Mouse (Mus musculus): Measurements from ENCODE around the gene Iqch. TPM values are rescaled to one million over a fixed set of nuclear protein-coding genes. Genes with fewer than 3 reads are reported as not detected.
A peak's percentile ranks its signal among the peaks of the same experiment; 100 is the strongest.

The Iqch gene
- total and polyA plus RNA-seq, 2 experiments, result 0.06 to 0.28 TPM

GRCm38 (mm10) chr9:63585251-63585650 lies 17.0 kb downstream of the Iqch start:
- Histone ChIP-seq H3K36me3 (ENCODE audit: control insufficient read depth, insufficient read depth, low read length) (no peaks in the 10 kb centered on the region), H3K9ac (ENCODE audit: low read depth, low read length) (no peak overlapping the region), H3K4me3 (ENCODE audit: insufficient read depth, low read depth, low read length) (no peak overlapping the region), H3K4me1 (ENCODE audit: control insufficient read depth, insufficient read depth, low read length) (no peaks in the 10 kb centered on the region), H3K27me3 (ENCODE audit: control insufficient read depth, insufficient read depth, low read length) (no peaks in the 10 kb centered on the region), H3K27ac (replicated peaks; ENCODE audit: insufficient read depth, low read depth, low read length) (no peak overlapping the region), H3K79me2 (ENCODE audit: control insufficient read depth, insufficient read depth, low read length) (no peaks in the 10 kb centered on the region)
- WGBS, result 81% methylated on average over 6 of the region's 6 CpGs
- no peak for DNase-seq (ENCODE audit: extremely low read depth, low read depth, low spot score)
- TF ChIP-seq POLR2A (IDR thresholded peaks at IDR 0.05; ENCODE audit: extremely low read depth, insufficient read depth, low read length) (no peak), CTCF (IDR thresholded peaks at IDR 0.05; ENCODE audit: low read depth, low read length) (no peak)

GRCm38 (mm10) chr9:63581778-63582177 lies 20.5 kb downstream of the Iqch start:
- DNase-seq (ENCODE audit: extremely low read depth, low read depth, low spot score), result no peak
- no peaks in the 10 kb centered on the region for H3K36me3 ChIP-seq (ENCODE audit: control insufficient read depth, insufficient read depth, low read length)
- no peak overlapping the region for H3K9ac ChIP-seq (ENCODE audit: low read depth, low read length)
- H3K27ac ChIP-seq (replicated peaks; ENCODE audit: insufficient read depth, low read depth, low read length), result no peak overlapping the region
- WGBS, result 90% methylated on average over 4 of the region's 4 CpGs
- TF ChIP-seq CTCF (IDR thresholded peaks at IDR 0.05; ENCODE audit: low read depth, low read length) (no peak), POLR2A (IDR thresholded peaks at IDR 0.05; ENCODE audit: extremely low read depth, insufficient read depth, low read length) (no peak)
- H3K79me2 ChIP-seq (ENCODE audit: control insufficient read depth, insufficient read depth, low read length), result no peaks in the 10 kb centered on the region
- no peak overlapping the region for H3K4me3 ChIP-seq (ENCODE audit: insufficient read depth, low read depth, low read length)
- no peaks in the 10 kb centered on the region for H3K4me1 ChIP-seq (ENCODE audit: control insufficient read depth, insufficient read depth, low read length)
- H3K27me3 ChIP-seq (ENCODE audit: control insufficient read depth, insufficient read depth, low read length), result no peaks in the 10 kb centered on the region

GRCm38 (mm10) chr9:63580046-63580445 lies 22.2 kb downstream of the Iqch start:
- H3K27ac ChIP-seq (replicated peaks; ENCODE audit: insufficient read depth, low read depth, low read length), result no peak overlapping the region
- H3K27me3 ChIP-seq (ENCODE audit: control insufficient read depth, insufficient read depth, low read length), result no peaks in the 10 kb centered on the region
- TF ChIP-seq CTCF (IDR thresholded peaks at IDR 0.05; ENCODE audit: low read depth, low read length) (no peak), POLR2A (IDR thresholded peaks at IDR 0.05; ENCODE audit: extremely low read depth, insufficient read depth, low read length) (no peak)
- H3K36me3 ChIP-seq (ENCODE audit: control insufficient read depth, insufficient read depth, low read length), result no peaks in the 10 kb centered on the region
- H3K79me2 ChIP-seq (ENCODE audit: control insufficient read depth, insufficient read depth, low read length), result no peaks in the 10 kb centered on the region
- no peak for DNase-seq (ENCODE audit: extremely low read depth, low read depth, low spot score)
- H3K4me1 ChIP-seq (ENCODE audit: control insufficient read depth, insufficient read depth, low read length), result no peaks in the 10 kb centered on the region
- 91% methylated on average over 2 of the region's 2 CpGs for WGBS
- no peak overlapping the region for H3K9ac ChIP-seq (ENCODE audit: low read depth, low read length)
- no peak overlapping the region for H3K4me3 ChIP-seq (ENCODE audit: insufficient read depth, low read depth, low read length)

GRCm38 (mm10) chr9:63579644-63580043 lies 22.6 kb downstream of the Iqch start:
- Histone ChIP-seq H3K4me3 (ENCODE audit: insufficient read depth, low read depth, low read length) (no peak overlapping the region), H3K4me1 (ENCODE audit: control insufficient read depth, insufficient read depth, low read length) (no peaks in the 10 kb centered on the region), H3K27ac (replicated peaks; ENCODE audit: insufficient read depth, low read depth, low read length) (no peak overlapping the region), H3K36me3 (ENCODE audit: control insufficient read depth, insufficient read depth, low read length) (no peaks in the 10 kb centered on the region), H3K79me2 (ENCODE audit: control insufficient read depth, insufficient read depth, low read length) (no peaks in the 10 kb centered on the region), H3K27me3 (ENCODE audit: control insufficient read depth, insufficient read depth, low read length) (no peaks in the 10 kb centered on the region), H3K9ac (ENCODE audit: low read depth, low read length) (no peak overlapping the region)
- TF ChIP-seq POLR2A (IDR thresholded peaks at IDR 0.05; ENCODE audit: extremely low read depth, insufficient read depth, low read length) (no peak), CTCF (IDR thresholded peaks at IDR 0.05; ENCODE audit: low read depth, low read length) (no peak)
- WGBS, result 94% methylated on average over 5 of the region's 5 CpGs
- DNase-seq (ENCODE audit: extremely low read depth, low read depth, low spot score), result no peak

- WGBS, result 91% methylated on average over 3 of the region's 3 CpGs
- H3K4me1 ChIP-seq (ENCODE audit: control insufficient read depth, insufficient read depth, low read length), result no peaks in the 10 kb centered on the region
Observed at GRCm38 (mm10) chr9:63577469-63577868, 24.8 kb downstream of the Iqch start.

GRCm38 (mm10) chr9:63572874-63573273 lies 29.4 kb downstream of the Iqch start:
- Histone ChIP-seq H3K36me3 (ENCODE audit: control insufficient read depth, insufficient read depth, low read length) (no peaks in the 10 kb centered on the region), H3K4me3 (ENCODE audit: insufficient read depth, low read depth, low read length) (no peak overlapping the region), H3K27ac (replicated peaks; ENCODE audit: insufficient read depth, low read depth, low read length) (no peak overlapping the region), H3K79me2 (ENCODE audit: control insufficient read depth, insufficient read depth, low read length) (no peaks in the 10 kb centered on the region), H3K4me1 (ENCODE audit: control insufficient read depth, insufficient read depth, low read length) (no peaks in the 10 kb centered on the region), H3K27me3 (ENCODE audit: control insufficient read depth, insufficient read depth, low read length) (no peaks in the 10 kb centered on the region), H3K9ac (ENCODE audit: low read depth, low read length) (no peak overlapping the region)
- WGBS, result 73% methylated on average over 7 of the region's 7 CpGs
- TF ChIP-seq CTCF (IDR thresholded peaks at IDR 0.05; ENCODE audit: low read depth, low read length), result no peak
- no peak for TF ChIP-seq POLR2A (IDR thresholded peaks at IDR 0.05; ENCODE audit: extremely low read depth, insufficient read depth, low read length)
- DNase-seq (ENCODE audit: extremely low read depth, low read depth, low spot score), result peak; percentile 52

More at GRCm38 (mm10) chr9:63577469-63577868, 24.8 kb downstream of the Iqch start:
- H3K4me3 ChIP-seq (ENCODE audit: insufficient read depth, low read depth, low read length), result no peak overlapping the region
- no peak overlapping the region for H3K9ac ChIP-seq (ENCODE audit: low read depth, low read length)
- TF ChIP-seq POLR2A (IDR thresholded peaks at IDR 0.05; ENCODE audit: extremely low read depth, insufficient read depth, low read length) (no peak), CTCF (IDR thresholded peaks at IDR 0.05; ENCODE audit: low read depth, low read length) (no peak)
- no peaks in the 10 kb centered on the region for H3K27me3 ChIP-seq (ENCODE audit: control insufficient read depth, insufficient read depth, low read length)
- H3K79me2 ChIP-seq (ENCODE audit: control insufficient read depth, insufficient read depth, low read length), result no peaks in the 10 kb centered on the region
- DNase-seq (ENCODE audit: extremely low read depth, low read depth, low spot score), result no peak
- no peak overlapping the region for H3K27ac ChIP-seq (replicated peaks; ENCODE audit: insufficient read depth, low read depth, low read length)
- no peaks in the 10 kb centered on the region for H3K36me3 ChIP-seq (ENCODE audit: control insufficient read depth, insufficient read depth, low read length)

Data from liver, adult 2 months (tissue).